Mouse (Mus musculus) cerebellum, adult (tissue): ENCODE measurements around the gene Ntm.

ENCODE experiments used
- ATAC-seq: cut with Nextera tagmentation; 2 replicates; pipeline ENCODE4 v1.9.2; 2017; ENCODE audit warnings: mild to moderate bottlenecking, moderate library complexity, mixed read lengths; ENCODE audit not compliant: insufficient number of reproducible peaks, low FRiP score, low TSS enrichment

The Ntm gene

GRCm38 (mm10) chr9:29962978-29963377, at the start of gene Ntm:
Gene Ntm, minus strand, starts transcription at chr9:29963141.
- ATAC-seq = peak; percentile 91

DNA sequence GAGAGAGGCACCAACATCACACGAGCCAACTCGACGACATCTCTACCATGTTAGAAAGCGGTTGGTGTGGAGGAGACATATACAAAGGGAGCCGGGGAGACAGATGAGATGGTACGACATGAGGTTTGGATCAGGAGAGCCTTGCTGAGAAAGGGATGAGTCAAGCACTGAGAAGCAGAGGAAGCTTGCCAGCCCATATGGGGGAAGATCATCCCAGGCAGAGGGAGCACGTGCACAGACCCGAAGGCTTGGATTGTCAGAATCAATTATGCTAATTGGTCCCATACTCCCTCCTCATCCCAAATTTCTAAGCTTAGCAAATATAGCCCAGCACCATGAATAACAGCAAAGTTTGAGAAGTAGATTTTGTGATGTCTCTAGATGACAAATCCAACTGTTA, 42.8 kb upstream of the Ntm start:
- ATAC-seq = no peak

DNA sequence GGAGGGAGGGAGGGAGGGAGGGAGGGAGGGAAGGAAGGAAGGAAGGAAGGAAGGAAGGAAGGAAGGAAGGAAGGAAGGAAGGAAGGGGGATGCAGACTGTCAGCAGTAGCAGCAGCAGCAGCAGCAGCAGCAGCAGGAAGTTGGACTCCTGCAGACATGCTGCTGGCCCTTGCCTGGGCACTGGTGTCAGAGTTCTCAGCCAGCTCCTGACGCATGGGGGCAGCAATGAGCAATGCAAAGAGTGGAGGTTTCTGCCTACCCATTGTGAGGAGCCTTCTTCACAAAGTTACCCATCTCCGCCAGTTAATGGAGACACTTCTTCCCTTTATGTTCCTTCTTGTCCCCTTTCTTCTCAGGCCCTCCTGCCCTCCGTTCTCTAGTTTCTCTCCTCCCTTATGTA, 40.7 kb upstream of the Ntm start:
- ATAC-seq = peak; percentile 56; the same call in 1 of the 2 replicates

DNA sequence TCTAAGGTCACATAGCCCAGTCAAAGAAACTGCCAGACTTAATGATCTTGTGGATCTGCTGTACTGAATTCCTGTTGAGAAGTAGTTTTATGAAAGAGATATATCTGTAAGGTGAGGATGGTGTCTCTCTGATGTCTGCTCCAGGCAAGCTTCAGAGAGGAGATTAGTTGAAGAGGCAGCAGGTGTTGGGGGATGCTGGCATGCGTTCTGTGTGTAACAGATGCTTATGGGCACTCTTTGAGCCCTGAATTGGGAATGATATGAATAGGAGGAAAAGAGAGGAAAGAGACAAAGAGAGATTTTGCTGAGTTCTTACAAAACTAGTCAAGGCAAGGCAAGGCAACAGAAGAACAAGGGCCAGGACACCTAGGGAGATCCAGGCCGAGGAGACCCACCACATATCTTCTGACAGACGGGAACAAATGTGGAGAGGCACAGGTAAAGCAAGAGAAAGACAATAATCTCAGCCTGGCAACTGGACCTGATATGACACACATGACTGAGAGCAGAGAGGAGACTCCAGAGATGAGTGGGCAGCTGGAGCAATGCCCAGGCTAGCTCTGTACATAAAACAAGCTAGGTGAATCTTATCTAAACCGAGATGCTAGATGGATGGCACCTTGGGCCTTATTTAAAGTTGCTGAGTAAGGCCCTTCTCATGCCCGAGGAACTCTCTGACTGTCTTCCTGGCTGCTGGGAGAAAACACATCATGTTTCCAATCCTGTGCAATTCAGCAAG, 18.4 kb upstream of the Ntm start:
- no peak for ATAC-seq

DNA sequence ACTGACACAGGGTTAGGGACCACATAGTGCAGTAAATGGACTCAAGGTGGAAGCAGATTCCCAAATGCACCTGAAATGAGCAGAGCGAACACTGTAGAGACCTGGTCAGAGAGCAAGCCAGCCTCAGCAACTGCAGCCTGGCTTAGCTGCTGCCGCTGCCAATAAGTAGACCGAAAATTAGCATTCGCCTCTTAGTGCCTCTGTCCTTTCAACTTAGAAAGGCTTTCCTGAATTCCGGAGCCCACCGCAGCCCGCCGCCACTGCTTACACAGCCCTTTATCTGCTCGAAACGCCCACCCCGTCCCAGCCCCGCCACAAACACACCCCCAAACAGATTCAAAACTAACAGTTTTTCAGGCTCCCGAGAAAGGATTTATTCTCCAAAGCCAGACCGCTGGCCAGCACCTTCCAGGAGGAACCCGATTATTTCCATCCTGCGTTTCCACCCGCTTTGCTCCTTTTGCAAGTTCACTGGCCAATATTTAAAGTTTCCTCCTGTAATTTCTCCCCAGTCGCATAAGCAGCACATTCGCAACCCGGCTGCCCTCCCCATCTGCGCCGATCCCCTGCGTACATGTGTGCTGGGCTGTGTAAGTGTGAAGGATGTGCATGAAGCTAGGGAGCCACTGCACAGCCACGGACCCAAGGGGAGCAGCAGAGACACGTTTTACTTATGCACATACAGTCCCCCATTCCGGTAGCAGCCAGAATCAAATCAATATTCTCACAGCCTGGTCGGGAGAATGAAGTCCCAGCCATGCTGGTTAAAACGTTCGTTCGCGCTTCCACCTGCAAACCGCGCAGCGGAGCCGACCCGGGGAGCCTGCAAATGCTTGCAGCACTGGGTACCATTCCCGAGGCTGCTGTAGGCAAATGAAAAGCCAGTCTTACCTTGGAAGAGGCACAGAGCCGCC, 730 bp downstream of the Ntm start:
- ATAC-seq = peak; percentile 54; the same call in 1 of the 2 replicates

GRCm38 (mm10) chr9:29961512-29961911, 1.4 kb downstream of the Ntm start:
- ATAC-seq = no peak

DNA sequence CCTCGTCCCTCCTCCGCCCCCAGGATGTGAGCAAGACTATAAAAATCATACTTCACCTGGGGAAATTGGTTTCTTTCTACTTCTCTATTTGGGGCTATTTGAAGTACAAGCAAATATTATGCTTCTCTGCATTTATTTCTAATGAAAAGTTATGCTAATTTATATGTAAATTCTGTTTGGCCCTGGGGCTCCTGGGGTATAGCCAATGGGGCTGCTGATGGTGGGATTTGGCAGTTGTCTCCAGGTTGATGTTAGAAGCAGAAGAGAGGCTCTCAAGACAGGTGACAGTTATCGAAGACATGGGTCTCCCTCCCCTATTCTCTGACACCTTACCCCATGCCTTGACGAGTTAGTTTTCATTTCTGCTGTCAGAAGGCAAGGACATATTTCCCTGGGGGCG, 2.2 kb downstream of the Ntm start:
- no peak for ATAC-seq

DNA sequence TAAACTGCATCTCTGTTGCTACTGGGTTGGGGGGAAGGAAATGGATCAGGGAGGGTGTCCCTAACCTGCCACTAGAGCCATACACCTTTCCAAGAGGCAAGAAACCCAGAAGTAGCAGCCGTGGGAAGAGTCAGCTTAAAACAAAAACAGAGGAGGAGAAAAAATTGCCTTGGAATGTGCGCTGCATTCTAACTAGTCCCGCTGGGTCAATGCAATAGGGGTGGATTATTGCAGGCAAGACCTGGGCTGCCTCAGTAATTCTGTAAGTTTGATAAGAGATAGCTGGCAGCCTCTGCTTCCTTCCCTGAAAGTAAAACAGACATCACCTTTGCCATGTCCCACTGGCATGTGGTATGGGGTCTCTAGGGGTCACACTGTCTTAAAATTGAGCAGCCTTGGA, 2.7 kb downstream of the Ntm start:
- no peak for ATAC-seq

DNA sequence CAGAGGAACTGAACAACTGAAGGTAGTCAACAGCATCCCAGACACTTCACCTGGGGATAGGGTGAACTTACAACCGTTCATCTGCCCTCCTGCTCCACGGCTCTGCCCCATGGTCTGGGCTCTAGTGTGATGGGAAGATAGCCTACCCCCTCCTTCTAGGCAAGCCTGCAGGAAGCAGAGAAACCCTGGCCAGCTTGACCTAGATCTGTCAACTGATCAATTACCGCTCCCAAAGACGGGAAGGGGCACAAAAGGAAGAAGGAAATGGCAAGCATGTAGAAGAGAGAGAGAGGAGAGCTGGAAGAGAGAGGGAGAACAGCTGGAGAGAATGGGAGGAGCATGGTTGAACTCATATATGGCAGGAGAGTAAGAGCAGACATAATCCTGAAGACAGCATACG, 6.0 kb downstream of the Ntm start:
- no peak for ATAC-seq

GRCm38 (mm10) chr9:29954031-29954430, 8.9 kb downstream of the Ntm start:
- ATAC-seq = peak; percentile 65

GRCm38 (mm10) chr9:29949041-29949440, 13.9 kb downstream of the Ntm start:
- no peak for ATAC-seq

- no peak for ATAC-seq
These were observed 19.5 kb downstream of the Ntm start for GRCm38 (mm10) chr9:29943209-29944070.

DNA sequence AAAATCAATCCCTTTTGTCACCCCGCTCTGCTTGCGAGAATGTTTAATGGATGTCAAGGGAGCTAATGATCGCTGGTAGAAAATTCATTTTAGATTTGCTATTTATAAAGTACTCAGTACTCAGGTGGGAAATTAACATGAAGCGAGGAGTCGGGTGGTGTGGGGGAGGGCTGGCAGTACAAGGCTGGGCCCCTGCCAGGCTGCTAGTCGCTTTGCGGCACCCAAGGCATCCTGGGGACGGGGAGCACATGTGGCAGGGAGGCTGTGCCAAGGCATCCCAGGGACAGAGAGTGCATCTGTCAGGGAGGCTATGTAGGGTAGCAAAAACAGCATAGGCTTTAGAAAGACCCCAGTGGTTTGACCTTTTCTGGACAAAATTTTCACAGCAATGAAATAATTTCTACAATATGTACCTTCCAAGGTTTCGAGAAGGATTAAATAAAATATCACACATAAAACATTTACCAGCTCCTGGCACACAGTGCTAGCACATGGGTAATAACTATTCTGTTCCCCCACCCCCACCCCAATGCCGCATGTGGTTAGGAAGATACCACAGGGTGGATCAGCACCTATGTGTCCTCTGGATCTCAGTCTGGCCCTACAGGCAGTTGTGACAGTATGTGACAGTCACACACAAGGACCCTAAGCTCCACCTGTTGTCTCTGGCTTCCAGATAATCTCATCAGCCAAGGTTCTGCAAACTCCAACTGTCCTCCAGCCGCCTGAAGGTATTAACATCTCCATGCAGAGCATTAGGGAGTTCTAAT, 20.6 kb downstream of the Ntm start:
- no peak for ATAC-seq

DNA sequence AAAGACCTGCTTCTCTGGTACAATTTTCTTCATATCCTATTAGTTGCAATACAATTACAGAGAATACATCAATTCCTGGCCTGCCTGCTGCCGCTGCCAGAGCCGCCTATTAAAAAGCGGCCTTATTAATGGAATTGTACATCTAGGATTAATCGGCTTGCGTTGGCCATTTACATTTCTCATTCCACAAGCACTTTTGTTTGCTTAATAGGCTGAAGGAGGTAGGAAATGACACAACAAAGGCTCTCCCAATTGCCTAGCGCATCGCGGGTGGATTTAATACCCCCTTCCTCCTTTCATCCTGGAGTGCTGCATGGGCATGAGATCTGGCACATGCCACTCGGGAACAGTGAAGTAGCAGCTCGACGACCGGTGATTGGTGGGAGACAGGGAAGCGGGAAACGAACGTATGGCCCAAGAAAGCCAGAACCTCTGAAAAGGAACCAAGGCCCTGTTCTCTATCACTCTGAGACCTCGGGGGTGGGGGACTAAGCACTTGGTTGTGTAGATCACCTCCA, 23.4 kb downstream of the Ntm start:
- ATAC-seq = no peak

- no peak for ATAC-seq
These were observed 34.1 kb downstream of the Ntm start for GRCm38 (mm10) chr9:29928796-29929195.

DNA sequence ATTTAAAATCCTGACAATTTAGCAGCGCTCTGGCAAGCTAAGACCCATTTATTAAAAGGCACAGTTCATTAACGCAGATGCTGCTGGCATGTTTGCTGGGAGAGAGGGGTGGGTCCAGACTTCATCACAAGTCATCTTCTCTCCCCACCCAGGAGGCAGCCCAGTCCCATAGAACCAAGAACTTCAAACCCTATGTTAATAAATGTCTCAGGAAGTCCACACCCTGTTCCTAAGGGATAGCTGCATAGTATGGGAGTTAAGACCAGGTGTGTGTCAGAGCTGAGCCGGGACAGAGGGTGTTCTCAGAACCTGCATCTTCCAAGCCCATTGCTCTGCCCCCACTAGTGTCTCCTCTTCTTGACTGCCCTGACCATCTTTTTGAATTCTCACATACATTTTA, 37.6 kb downstream of the Ntm start:
- no peak for ATAC-seq

DNA sequence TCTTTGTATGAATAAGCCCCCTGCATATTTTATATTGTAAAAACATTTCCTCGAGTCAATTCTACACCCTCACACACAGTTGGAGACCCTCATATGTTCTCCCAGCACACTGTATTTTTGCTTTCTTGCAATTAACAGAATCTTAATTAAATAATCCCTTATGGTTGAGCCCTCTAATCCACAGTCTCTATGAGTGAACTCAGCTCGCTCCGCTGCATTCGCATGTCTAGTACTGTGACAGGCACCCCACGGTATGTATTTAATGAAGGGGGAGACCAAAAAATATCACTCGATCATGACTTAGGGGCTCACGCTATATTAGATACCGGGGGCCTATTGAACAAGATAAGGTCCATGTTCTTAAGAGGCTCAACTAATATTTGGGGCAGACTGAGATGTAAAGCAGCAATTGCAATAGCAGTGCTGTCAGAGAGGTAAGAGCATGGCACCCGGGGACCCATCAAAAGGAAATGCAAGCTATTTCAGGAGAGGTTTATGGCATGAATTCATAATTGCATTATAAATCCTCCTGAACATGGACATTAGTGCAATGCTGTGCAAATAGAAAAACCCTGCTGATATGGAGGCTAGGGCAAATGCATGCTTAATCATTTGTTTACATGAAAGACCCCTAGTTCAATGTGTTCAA, 64.4 kb downstream of the Ntm start:
- no peak for ATAC-seq

DNA sequence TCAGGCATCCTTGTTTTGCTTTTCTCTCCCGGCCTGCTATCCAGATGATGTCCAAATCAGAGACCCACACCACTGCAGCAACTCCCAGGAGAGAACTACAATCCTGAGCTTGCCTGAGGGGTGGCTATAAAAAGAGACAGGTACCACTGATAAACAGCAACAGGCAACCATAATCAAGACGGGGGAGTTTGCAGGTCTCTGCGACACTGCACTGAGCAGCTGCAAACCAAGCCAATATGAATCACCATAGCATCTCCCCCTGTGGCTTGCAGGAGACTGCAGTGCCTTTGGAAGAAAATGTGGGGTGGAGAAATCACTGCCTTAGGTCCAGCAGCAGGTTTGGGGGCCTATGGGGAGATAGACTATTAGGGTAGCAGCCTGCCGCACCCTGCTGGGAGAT, 65.5 kb downstream of the Ntm start:
- ATAC-seq = no peak

GRCm38 (mm10) chr9:29892792-29893191, 70.1 kb downstream of the Ntm start:
- ATAC-seq = no peak
